Mouse (Mus musculus) C2C12 (cell line): Measurements from ENCODE around the gene Pou2f1.

Experiments used
- CEBPB ChIP-seq: IDR thresholded peaks from one replicate; pipeline ENCODE4 v1.6.1; 2011; ENCODE audit warnings: low read depth, mild to moderate bottlenecking, control low read depth, moderate library complexity
- CTCF ChIP-seq: IDR thresholded peaks from one replicate; pipeline ENCODE4 v1.5.1; 2011; ENCODE audit not compliant: control insufficient read depth, insufficient read depth, insufficient read length
- MAX ChIP-seq: IDR thresholded peaks from one replicate; pipeline ENCODE4 v1.6.1; 2011; ENCODE audit warnings: mild to moderate bottlenecking, control low read depth
- MYOD1 ChIP-seq: IDR thresholded peaks from one replicate; pipeline ENCODE4 v1.6.1; 2011; ENCODE audit warnings: low read depth; ENCODE audit not compliant: control insufficient read depth, insufficient read length
- MYOG ChIP-seq: IDR thresholded peaks from one replicate; pipeline ENCODE4 v1.6.1; 2011; ENCODE audit not compliant: control insufficient read depth, insufficient read length; ENCODE audit errors: extremely low read depth
- USF1 ChIP-seq: IDR thresholded peaks from one replicate; pipeline ENCODE4 v1.6.1; 2011; ENCODE audit warnings: low read depth, mild to moderate bottlenecking, control low read depth, moderate library complexity

GRCm38 (mm10) chr1:166049046-166049827, 46.8 kb upstream of the Pou2f1 start:
- TF ChIP-seq CTCF (no peak), USF1 (no peak), MAX (no peak), MYOG (no peak), MYOD1 (no peak), CEBPB (no peak)
